Comparison of ENCODE assay signal across 12 mouse cellular contexts in the genomic region with DNA sequence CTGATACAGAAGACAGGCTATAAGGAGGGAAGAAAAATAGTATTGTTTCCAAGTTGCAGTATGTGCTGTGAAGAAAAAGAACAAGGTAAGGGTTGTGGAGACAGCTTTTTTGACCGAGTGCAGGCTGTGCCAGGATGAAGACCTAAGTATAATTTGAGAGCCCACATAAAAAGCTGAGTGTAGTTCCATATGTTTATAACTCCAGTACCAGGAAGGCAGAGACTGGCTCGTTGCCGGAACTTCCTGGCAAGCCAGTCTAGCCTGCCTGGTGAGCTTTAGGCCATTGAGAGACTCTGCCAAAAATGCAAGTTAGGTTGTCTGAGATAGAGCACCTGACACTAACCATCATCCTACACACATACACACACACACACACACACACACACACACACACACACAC.
DNase-seq lines count a peak whose midpoint lies in the region; ATAC-seq and TF ChIP-seq lines count a peak whose summit lies in the region.
"Had no signal": no experiment of that assay in that cellular context is flagged by ENCODE, and none has a peak within 500 bp of the region (broad histone marks: within the 10 kb centered on the region; RNA-seq: fewer than 3 reads in every experiment).

No protein-coding gene starts in this region.

- TF ChIP-seq POLR2A in cerebellum, adult 2 months (IDR thresholded peaks at IDR 0.05; ENCODE audit: borderline replicate concordance, insufficient read depth, low read length): no peak

- no peak overlapping the region for H3K27ac ChIP-seq in cerebellum, adult 2 months (ENCODE audit: insufficient read depth, low read length)
- H3K27ac ChIP-seq: hindbrain, embryonic 14.5 days; neural tube, embryonic 15.5 days had no signal

- no peaks in the 10 kb centered on the region; the same call in 1 of the 2 replicates for H3K27me3 ChIP-seq in cerebellum, adult 2 months (ENCODE audit: control insufficient read depth, insufficient read depth, low read length)
- H3K27me3 ChIP-seq: neural tube, embryonic 15.5 days had no signal

- H3K4me3 ChIP-seq in cerebellum, adult 2 months (replicated peaks; ENCODE audit: insufficient read depth, low read depth, low read length): no peak overlapping the region
- H3K4me3 ChIP-seq: neural tube, embryonic 15.5 days had no signal

- WGBS in cerebellum, adult 2 months: 18% methylated on average over 3 of the region's 3 CpGs

- no peak for TF ChIP-seq CTCF in cerebellum, adult 2 months (IDR thresholded peaks at IDR 0.05; ENCODE audit: borderline replicate concordance, insufficient read depth, low read depth, low read length)

- no peak for ATAC-seq in granulocyte monocyte progenitor cell, adult 5-6 weeks (replicated peaks; ENCODE audit: poor library complexity, severe bottlenecking)

- DNase-seq in layer of hippocampus, adult 9-11 months: peak; percentile 27
- DNase-seq in layer of hippocampus, postnatal 14 days (ENCODE audit: low spot score in 2 of 2): no peak
- peak; percentile 42 to 65 for DNase-seq in cerebellum, adult 2 months
- DNase-seq in frontal cortex, postnatal 36 days (ENCODE audit: low spot score in 2 of 2): peak; percentile 13 to 58
- DNase-seq in right cerebral cortex, postnatal 10 days (ENCODE audit: low spot score in 2 of 2): peak; percentile 53 to 54
- no peak for DNase-seq in natural killer cell, adult 2 months (ENCODE audit: low spot score in 2 of 2)
- no peak for DNase-seq in adrenal gland, postnatal 4 days (ENCODE audit: low spot score in 2 of 2)
- DNase-seq: embryo, embryonic 11 days; kidney, adult 9 months had no signal

- H3K4me1 ChIP-seq in cerebellum, adult 2 months (ENCODE audit: control insufficient read depth, insufficient read depth, low read length): peaks cover 10% of the 10 kb centered on the region; the same call in 1 of the 2 replicates
- H3K4me1 ChIP-seq: neural tube, embryonic 15.5 days had no signal

Comparison
In these comparisons a context has a peak if more than half of its experiments do, and no peak if none do; other contexts are left out.
1. DNase-seq: peak in layer of hippocampus, adult 9-11 months (single experiment), cerebellum, adult 2 months (2 of 2), frontal cortex, postnatal 36 days (2 of 2) and right cerebral cortex, postnatal 10 days (2 of 2); none in layer of hippocampus, postnatal 14 days (0 of 2), natural killer cell, adult 2 months (0 of 2) and adrenal gland, postnatal 4 days (0 of 2).